Mouse (Mus musculus) cortical plate, adult 2 months (tissue): ENCODE results near the gene Prss22. TPM values are rescaled to one million over a fixed set of nuclear protein-coding genes. Genes with fewer than 3 reads are reported as not detected.

Source experiments
- H3K27ac ChIP-seq: fragments of 200-500 bp; 2 replicates; pipeline ENCODE4 v1.5.1; 2012; ENCODE audit warnings: low read length, control low read depth, inconsistent platforms; ENCODE audit not compliant: insufficient read depth
- H3K4me1 ChIP-seq: fragments of 200-500 bp; 2 replicates; pipeline ENCODE4 v1.6.1; 2011; ENCODE audit warnings: low read length; ENCODE audit not compliant: control insufficient read depth, insufficient read depth
- H3K4me3 ChIP-seq: fragments of 200-500 bp; 2 replicates; pipeline ENCODE4 v1.5.1; 2011; ENCODE audit warnings: mild to moderate bottlenecking, low read length, control low read depth; ENCODE audit not compliant: insufficient read depth
- CTCF ChIP-seq: fragments of 200-500 bp; IDR thresholded peaks from 2 replicates; pipeline ENCODE4 v1.5.1; 2011; ENCODE audit warnings: mild to moderate bottlenecking, control low read depth, low read length; ENCODE audit not compliant: insufficient read depth; ENCODE audit errors: extremely low read depth
- POLR2A ChIP-seq: fragments of 200-500 bp; IDR thresholded peaks from 2 replicates; pipeline ENCODE4 v1.6.1; 2011; ENCODE audit warnings: mild to moderate bottlenecking, low read length, control low read depth; ENCODE audit not compliant: insufficient read depth; ENCODE audit errors: extremely low read depth
- polyA plus RNA-seq: library from polyadenylated mRNA; depleted of rRNA; stranded (reverse); fragments of >200 nt; gene quantifications from 2 replicates; pipeline ENCODE4 v1.2.3, GENCODE M21; 2012; rRNA removed

Prss22 gene
- polyA plus RNA-seq = 1.6 and 1.7 TPM in 2 replicates

GRCm38 (mm10) chr17:23997901-23998300 lies at the start of gene Prss22:
TSS of gene Prss22 (minus strand) at chr17:23998100.
- Histone ChIP-seq H3K4me1 (peaks cover 5% of the 10 kb centered on the region; the same call in 1 of the 2 replicates), H3K4me3 (no peak within 1 kb of the TSS), H3K27ac (no peak within 1 kb of the TSS)
- no peak for TF ChIP-seq CTCF
- TF ChIP-seq POLR2A = no peak

- H3K27ac ChIP-seq = no peak overlapping the region
- H3K4me3 ChIP-seq = no peak overlapping the region
- H3K4me1 ChIP-seq = peaks cover 2% of the 10 kb centered on the region; the same call in 1 of the 2 replicates
- no peak for TF ChIP-seq CTCF
- no peak for TF ChIP-seq POLR2A
These were observed 48.1 kb upstream of the Prss22 start for GRCm38 (mm10) chr17:24046026-24046425.

GRCm38 (mm10) chr17:24045608-24046007 lies 47.7 kb upstream of the Prss22 start:
- H3K27ac ChIP-seq = no peak overlapping the region
- no peak overlapping the region for H3K4me3 ChIP-seq
- H3K4me1 ChIP-seq = peaks cover 2% of the 10 kb centered on the region; the same call in 1 of the 2 replicates
- TF ChIP-seq CTCF (no peak), POLR2A (no peak)

- Histone ChIP-seq H3K27ac (no peak overlapping the region), H3K4me3 (no peak overlapping the region), H3K4me1 (peaks cover 2% of the 10 kb centered on the region; the same call in 1 of the 2 replicates)
- TF ChIP-seq POLR2A = no peak
- 0 out of 2 replicates have a peak, but pooled peaks have one; percentile 2 for TF ChIP-seq CTCF
These were observed 46.6 kb upstream of the Prss22 start for GRCm38 (mm10) chr17:24044482-24044881.

- Histone ChIP-seq H3K4me3 (no peak within 1 kb of the TSS), H3K4me1 (no peaks in the 10 kb centered on the region), H3K27ac (no peak within 1 kb of the TSS)
- TF ChIP-seq POLR2A = no peak
- TF ChIP-seq CTCF = no peak
These were observed 39.9 kb upstream of the Prss22 start, which contains the start of gene Prss27 for GRCm38 (mm10) chr17:24037844-24038243. TSS of gene Prss27 (plus strand) at chr17:24038144.

- Histone ChIP-seq H3K27ac (no peak overlapping the region), H3K4me1 (no peaks in the 10 kb centered on the region), H3K4me3 (no peak overlapping the region)
- TF ChIP-seq POLR2A (no peak), CTCF (no peak)
These were observed 39.5 kb upstream of the Prss22 start for GRCm38 (mm10) chr17:24037360-24037759.

- no peak for TF ChIP-seq POLR2A
- TF ChIP-seq CTCF = 0 out of 2 replicates have a peak, but pooled peaks have one; percentile 18
- H3K4me3 ChIP-seq = no peak overlapping the region
- no peaks in the 10 kb centered on the region for H3K4me1 ChIP-seq
- no peak overlapping the region for H3K27ac ChIP-seq
These were observed 39.1 kb upstream of the Prss22 start for GRCm38 (mm10) chr17:24036954-24037353.

- Histone ChIP-seq H3K4me3 (no peak overlapping the region), H3K4me1 (no peaks in the 10 kb centered on the region), H3K27ac (no peak overlapping the region)
- TF ChIP-seq POLR2A (no peak), CTCF (no peak)
These were observed 37.2 kb upstream of the Prss22 start for GRCm38 (mm10) chr17:24035087-24035486.

- no peak for TF ChIP-seq POLR2A
- TF ChIP-seq CTCF = no peak
- Histone ChIP-seq H3K27ac (no peak overlapping the region), H3K4me3 (no peak overlapping the region), H3K4me1 (peaks cover 2% of the 10 kb centered on the region; the same call in 1 of the 2 replicates)
These were observed 32.7 kb upstream of the Prss22 start for GRCm38 (mm10) chr17:24030551-24030950.

- Histone ChIP-seq H3K27ac (no peak overlapping the region), H3K4me3 (no peak overlapping the region), H3K4me1 (peaks cover 2% of the 10 kb centered on the region; the same call in 1 of the 2 replicates)
- no peak for TF ChIP-seq POLR2A
- no peak for TF ChIP-seq CTCF
These were observed 31.6 kb upstream of the Prss22 start for GRCm38 (mm10) chr17:24029477-24029876.
